In the genomic region with DNA sequence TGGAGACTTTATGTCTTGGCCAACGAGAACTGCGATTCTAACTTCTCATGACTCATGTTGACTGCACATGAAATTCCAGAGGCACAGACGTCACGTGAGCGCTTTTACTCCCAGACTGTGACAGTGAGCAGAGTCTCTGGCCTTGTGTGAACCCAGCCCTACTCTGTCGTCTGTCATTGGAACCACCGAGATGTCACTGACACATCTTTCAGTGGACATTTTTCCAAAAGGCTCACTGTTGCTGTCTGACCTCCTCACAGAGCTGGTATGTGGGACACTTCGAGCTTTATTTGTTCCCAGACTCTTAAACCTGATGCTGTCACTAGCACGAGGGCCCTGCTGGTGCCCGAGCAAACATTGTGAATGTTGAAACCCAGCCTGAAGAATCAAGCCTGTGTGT, we compare ENCODE assay signal across 13 mouse cellular contexts.
DNase-seq lines count a peak whose midpoint lies in the region; ATAC-seq lines count a peak whose summit lies in the region.
"Had no signal": no experiment of that assay in that cellular context is flagged by ENCODE, and none has a peak within 500 bp of the region (broad histone marks: within the 10 kb centered on the region; RNA-seq: fewer than 3 reads in every experiment).

No protein-coding gene starts in this region.

- no peak overlapping the region for H3K4me3 ChIP-seq in heart, embryonic 14.5 days (ENCODE audit: control insufficient read depth in 1 of 2, insufficient read depth in 1 of 2, low read depth in 1 of 2, low read length in 2 of 2)
- H3K4me3 ChIP-seq in lung, embryonic 15.5 days, result no peak overlapping the region
- H3K4me3 ChIP-seq: embryonic facial prominence, embryonic 13.5 days had no signal

- peak; percentile 78 for ATAC-seq in heart, embryonic 14.5 days (ENCODE audit: insufficient number of reproducible peaks, insufficient read depth, low FRiP score, low read depth)
- peak; percentile 73 for ATAC-seq in lung, embryonic 15.5 days (ENCODE audit: borderline replicate concordance, extremely low read depth, low FRiP score, low TSS enrichment)
- no peak for ATAC-seq in megakaryocyte, adult 5-6 weeks (ENCODE audit: poor library complexity, severe bottlenecking)
- no peak for ATAC-seq in erythroblast, adult 5-6 weeks (replicated peaks; ENCODE audit: low FRiP score, poor library complexity, severe bottlenecking)

- 15% methylated on average over 10 of the region's 10 CpGs for WGBS in heart, embryonic 14.5 days
- 29% methylated on average over 10 of the region's 10 CpGs for WGBS in lung, embryonic 15.5 days

- H3K9me3 ChIP-seq in heart, embryonic 14.5 days (ENCODE audit: control insufficient read depth, low read length), result no peaks in the 10 kb centered on the region
- H3K9me3 ChIP-seq in lung, embryonic 15.5 days, result no peaks in the 10 kb centered on the region
- H3K9me3 ChIP-seq: embryonic facial prominence, embryonic 13.5 days had no signal

- peak; percentile 11 for DNase-seq in Muller cell, postnatal 12 days (ENCODE audit: inconsistent ontology term)
- peak; percentile 10 for DNase-seq in adrenal gland, postnatal 25 days
- DNase-seq in cerebellum, adult 11 months, result no peak
- no peak for DNase-seq in kidney, postnatal 36 days
- DNase-seq: cerebellum, adult 8-10 months; midbrain, embryonic 14.5 days; thymus, adult 2 months had no signal

- H3K9ac ChIP-seq in heart, embryonic 14.5 days (ENCODE audit: low read length), result no peak overlapping the region
- no peak overlapping the region for H3K9ac ChIP-seq in lung, embryonic 15.5 days
- H3K9ac ChIP-seq: embryonic facial prominence, embryonic 13.5 days had no signal

- H3K4me1 ChIP-seq in heart, embryonic 14.5 days (ENCODE audit: control insufficient read depth in 2 of 2, insufficient read depth in 2 of 2, low read length in 2 of 2), result peaks cover 13 to 14% of the 10 kb centered on the region in 2 experiments
- peaks cover 15% of the 10 kb centered on the region for H3K4me1 ChIP-seq in lung, embryonic 15.5 days

- H3K27ac ChIP-seq in heart, embryonic 14.5 days (replicated peaks in 1 of 2; ENCODE audit: control insufficient read depth in 1 of 2, insufficient read depth in 1 of 2, low read depth in 2 of 2, low read length in 2 of 2), result peak overlapping the region; percentile 68 to 73
- H3K27ac ChIP-seq in lung, embryonic 15.5 days, result peak overlapping the region; percentile 83
- H3K27ac ChIP-seq: embryonic facial prominence, embryonic 13.5 days had no signal

- H3K27me3 ChIP-seq in heart, embryonic 14.5 days (ENCODE audit: control insufficient read depth, insufficient read depth, low read length), result no peaks in the 10 kb centered on the region
- H3K27me3 ChIP-seq in lung, embryonic 15.5 days, result no peaks in the 10 kb centered on the region
- H3K27me3 ChIP-seq: embryonic facial prominence, embryonic 13.5 days had no signal

- peaks cover 23% of the 10 kb centered on the region for H3K36me3 ChIP-seq in heart, embryonic 14.5 days (ENCODE audit: control insufficient read depth, insufficient read depth, low read length)
- H3K36me3 ChIP-seq in lung, embryonic 15.5 days, result no peaks in the 10 kb centered on the region

- no peak overlapping the region for H3K4me2 ChIP-seq in heart, embryonic 14.5 days (ENCODE audit: low read length)
- H3K4me2 ChIP-seq in lung, embryonic 15.5 days, result no peak overlapping the region
- H3K4me2 ChIP-seq: embryonic facial prominence, embryonic 13.5 days; liver, embryonic 11.5 days had no signal

Comparison
In these comparisons a context has a peak if more than half of its experiments do, and no peak if none do; other contexts are left out.
1. DNase-seq: peak in Muller cell, postnatal 12 days (single experiment) and adrenal gland, postnatal 25 days (single experiment); none in cerebellum, adult 11 months (single experiment) and kidney, postnatal 36 days (0 of 2).
2. ATAC-seq: peak in heart, embryonic 14.5 days (single experiment) and lung, embryonic 15.5 days (single experiment); none in megakaryocyte, adult 5-6 weeks (single experiment) and erythroblast, adult 5-6 weeks (single experiment).